17 mouse cellular contexts compared by ENCODE assay signal in the genomic region with DNA sequence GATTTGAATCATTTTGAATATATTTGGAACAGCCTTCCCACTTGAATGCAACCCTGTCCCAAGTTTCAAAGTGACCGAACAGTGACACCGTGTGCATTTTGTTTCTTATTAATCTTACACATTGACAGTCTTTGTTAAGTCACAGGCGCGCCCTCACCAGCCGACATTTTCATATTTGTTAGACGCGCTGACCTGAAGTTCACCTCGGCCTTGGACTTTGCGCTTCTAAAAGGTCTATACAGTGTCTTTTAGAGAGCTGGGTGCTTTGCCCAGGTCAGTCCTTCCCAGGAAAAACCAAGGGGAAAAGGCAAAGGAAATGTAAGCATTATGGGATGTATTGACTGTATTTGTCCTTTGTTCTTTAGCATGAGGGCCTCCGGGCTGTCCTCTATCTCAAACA. TPM values are rescaled to one million over a fixed set of nuclear protein-coding genes. Genes with fewer than 3 reads are reported as not detected.
DNase-seq lines count a peak whose midpoint lies in the region; ATAC-seq and TF ChIP-seq lines count a peak whose summit lies in the region.
"Had no signal": no experiment of that assay in that cellular context is flagged by ENCODE, and none has a peak within 500 bp of the region (broad histone marks: within the 10 kb centered on the region; RNA-seq: fewer than 3 reads in every experiment).

No protein-coding gene starts in this region.

- H3K4me2 ChIP-seq in lung, embryonic 14.5 days = peak overlapping the region; percentile 87
- peak overlapping the region; percentile 18 for H3K4me2 ChIP-seq in hindbrain, embryonic 16.5 days (ENCODE audit: low read length)
- H3K4me2 ChIP-seq in stomach, embryonic 14.5 days (replicated peaks; ENCODE audit: low read depth, low read length) = peak overlapping the region; percentile 90
- H3K4me2 ChIP-seq: forebrain, embryonic 13.5 days; heart, embryonic 13.5 days; limb, embryonic 12.5 days; midbrain, embryonic 12.5 days had no signal

- H3K9me3 ChIP-seq in lung, embryonic 14.5 days (ENCODE audit: low read depth, low read length) = no peaks in the 10 kb centered on the region
- H3K9me3 ChIP-seq in hindbrain, embryonic 16.5 days (ENCODE audit: control insufficient read depth, low read length) = no peaks in the 10 kb centered on the region
- no peaks in the 10 kb centered on the region for H3K9me3 ChIP-seq in stomach, embryonic 14.5 days (ENCODE audit: control insufficient read depth, low read depth, low read length)
- H3K9me3 ChIP-seq: forebrain, embryonic 13.5 days; heart, embryonic 13.5 days; limb, embryonic 12.5 days; midbrain, embryonic 12.5 days had no signal

- DNase-seq in lung, embryonic 14.5 days = peak; percentile 77
- DNase-seq in lung, adult 2 months = no peak
- peak; percentile 48 for DNase-seq in kidney, postnatal 10 days
- DNase-seq in heart, adult 11 months = no peak
- DNase-seq in cerebellum, postnatal 14 days = no peak
- DNase-seq in right cerebral cortex, postnatal 36 days (ENCODE audit: low spot score in 2 of 2) = no peak
- DNase-seq: adrenal gland, postnatal 14 days; gastrocnemius, adult 2 months; lung, postnatal 10 days; right cerebral cortex, postnatal 14 days had no signal

- ATAC-seq in lung, embryonic 14.5 days (ENCODE audit: insufficient read depth) = no peak
- no peak for ATAC-seq in hindbrain, embryonic 16.5 days
- ATAC-seq in stomach, embryonic 14.5 days (ENCODE audit: insufficient number of reproducible peaks, insufficient read depth, low FRiP score, low read depth) = no peak
- ATAC-seq: forebrain, embryonic 13.5 days had no signal

- no peak for TF ChIP-seq CTCF in lung, embryonic 14.5 days (IDR thresholded peaks at IDR 0.05; ENCODE audit: low read depth)
- no peak for TF ChIP-seq CTCF in lung, adult 2 months (IDR thresholded peaks at IDR 0.05; ENCODE audit: insufficient read depth, low read length)

- WGBS in lung, embryonic 14.5 days = 5% methylated on average over 10 of the region's 10 CpGs
- 36% methylated on average over 10 of the region's 10 CpGs for WGBS in lung, adult 2 months
- WGBS in hindbrain, embryonic 16.5 days = 7% methylated on average over 10 of the region's 10 CpGs
- 10% methylated on average over 10 of the region's 10 CpGs for WGBS in stomach, embryonic 14.5 days

- H3K27me3 ChIP-seq in lung, embryonic 14.5 days (ENCODE audit: insufficient read depth, low read length) = peaks cover 25% of the 10 kb centered on the region
- H3K27me3 ChIP-seq in hindbrain, embryonic 16.5 days (replicated peaks; ENCODE audit: control insufficient read depth, insufficient read depth, low read length) = peaks cover 49% of the 10 kb centered on the region
- no peaks in the 10 kb centered on the region for H3K27me3 ChIP-seq in stomach, embryonic 14.5 days (ENCODE audit: control insufficient read depth, insufficient read depth, low read length)

- peaks cover 7% of the 10 kb centered on the region; the same call in 1 of the 2 replicates for H3K36me3 ChIP-seq in lung, embryonic 14.5 days (ENCODE audit: insufficient read depth)
- no peaks in the 10 kb centered on the region for H3K36me3 ChIP-seq in hindbrain, embryonic 16.5 days (ENCODE audit: control insufficient read depth, insufficient read depth, low read length)
- no peaks in the 10 kb centered on the region for H3K36me3 ChIP-seq in stomach, embryonic 14.5 days (ENCODE audit: control insufficient read depth, insufficient read depth, low read length)
- H3K36me3 ChIP-seq: G1E; heart, embryonic 13.5 days; midbrain, embryonic 12.5 days had no signal

- no peak for TF ChIP-seq POLR2A in lung, adult 2 months (IDR thresholded peaks at IDR 0.05; ENCODE audit: borderline replicate concordance, extremely low read depth, low read depth, low read length)

- peaks cover 17% of the 10 kb centered on the region for H3K4me1 ChIP-seq in lung, embryonic 14.5 days (ENCODE audit: insufficient read depth)
- H3K4me1 ChIP-seq in lung, adult 2 months (ENCODE audit: control insufficient read depth, insufficient read depth, low read length) = peaks cover 10% of the 10 kb centered on the region
- H3K4me1 ChIP-seq in hindbrain, embryonic 16.5 days (ENCODE audit: control insufficient read depth, insufficient read depth, low read depth, low read length) = no peaks in the 10 kb centered on the region; the same call in none of the 2 replicates
- peaks cover 43% of the 10 kb centered on the region for H3K4me1 ChIP-seq in stomach, embryonic 14.5 days (ENCODE audit: control insufficient read depth, insufficient read depth, low read length)

- H3K9ac ChIP-seq in lung, embryonic 14.5 days = peak overlapping the region; percentile 46
- H3K9ac ChIP-seq in hindbrain, embryonic 16.5 days (ENCODE audit: low read depth, low read length) = no peak overlapping the region; the same call in 1 of the 2 replicates
- H3K9ac ChIP-seq in stomach, embryonic 14.5 days (replicated peaks; ENCODE audit: low read depth, low read length) = peak overlapping the region; percentile 22
- H3K9ac ChIP-seq: forebrain, embryonic 13.5 days; heart, embryonic 13.5 days; limb, embryonic 12.5 days; midbrain, embryonic 12.5 days had no signal

- H3K4me3 ChIP-seq in lung, embryonic 14.5 days (ENCODE audit: low read depth, low read length) = peak overlapping the region; percentile 10; the same call in 1 of the 2 replicates
- no peak overlapping the region for H3K4me3 ChIP-seq in lung, adult 2 months (replicated peaks; ENCODE audit: extremely low read depth, low read depth, low read length)
- H3K4me3 ChIP-seq in hindbrain, embryonic 16.5 days (ENCODE audit: low read length) = peak overlapping the region; percentile 4; the same call in 1 of the 2 replicates
- H3K4me3 ChIP-seq in stomach, embryonic 14.5 days (ENCODE audit: low read depth, low read length) = no peak overlapping the region; the same call in 1 of the 2 replicates
- H3K4me3 ChIP-seq: forebrain, embryonic 13.5 days; gastrocnemius, adult 2 months; heart, embryonic 13.5 days; limb, embryonic 12.5 days; midbrain, embryonic 12.5 days had no signal

- H3K27ac ChIP-seq in lung, embryonic 14.5 days (ENCODE audit: low read depth) = peak overlapping the region; percentile 83
- peak overlapping the region; percentile 44 for H3K27ac ChIP-seq in hindbrain, embryonic 16.5 days (ENCODE audit: low read depth, low read length)
- peak overlapping the region; percentile 97 for H3K27ac ChIP-seq in stomach, embryonic 14.5 days (ENCODE audit: low read length)
- H3K27ac ChIP-seq: forebrain, embryonic 13.5 days; gastrocnemius, adult 2 months; heart, embryonic 13.5 days; limb, embryonic 12.5 days; midbrain, embryonic 12.5 days had no signal

RNA-seq across cellular contexts. Expression of a gene that starts 3.1 kb away (rescaled TPM):
- polyA plus RNA-seq in lung, embryonic 14.5 days (2014; fragmentation: Nextera tagmentation; extraction: Ambion mirVana) = 7.0 and 7.7 TPM in 2 replicates
- 5.7 and 8.4 TPM in 2 replicates for polyA plus RNA-seq in lung, adult 2 months (2012; rRNA removed)
- polyA plus RNA-seq in hindbrain, embryonic 16.5 days (2015; fragmentation: Nextera tagmentation; extraction: Ambion mirVana) = 5.6 and 8.8 TPM in 2 replicates
- polyA plus RNA-seq in stomach, embryonic 14.5 days (2014; fragmentation: Nextera tagmentation; extraction: Ambion mirVana) = 6.7 and 6.8 TPM in 2 replicates
- polyA plus RNA-seq: forebrain, embryonic 13.5 days; G1E; midbrain, embryonic 12.5 days had no signal

RNA-seq across cellular contexts. Expression of a gene that starts 9.7 kb away (rescaled TPM):
- 58.3 and 58.5 TPM in 2 replicates for polyA plus RNA-seq in lung, embryonic 14.5 days (2014; fragmentation: Nextera tagmentation; extraction: Ambion mirVana)
- 29.1 and 46.9 TPM in 2 replicates for polyA plus RNA-seq in lung, adult 2 months (2012; rRNA removed)
- 85.9 and 106 TPM in 2 replicates for polyA plus RNA-seq in hindbrain, embryonic 16.5 days (2015; fragmentation: Nextera tagmentation; extraction: Ambion mirVana)
- polyA plus RNA-seq in stomach, embryonic 14.5 days (2014; fragmentation: Nextera tagmentation; extraction: Ambion mirVana) = 24.4 and 27.1 TPM in 2 replicates
- polyA plus RNA-seq: forebrain, embryonic 13.5 days; G1E; midbrain, embryonic 12.5 days had no signal

RNA-seq across cellular contexts. Expression of a gene that starts 13.8 kb away (rescaled TPM):
- polyA plus RNA-seq in lung, embryonic 14.5 days (2014; fragmentation: Nextera tagmentation; extraction: Ambion mirVana) = 4.0 and 5.1 TPM in 2 replicates
- 1.7 and 2.3 TPM in 2 replicates for polyA plus RNA-seq in lung, adult 2 months (2012; rRNA removed)
- 9.4 and 9.9 TPM in 2 replicates for polyA plus RNA-seq in hindbrain, embryonic 16.5 days (2015; fragmentation: Nextera tagmentation; extraction: Ambion mirVana)
- polyA plus RNA-seq in stomach, embryonic 14.5 days (2014; fragmentation: Nextera tagmentation; extraction: Ambion mirVana) = 3.4 TPM in 2 replicates
- polyA plus RNA-seq: forebrain, embryonic 13.5 days; G1E; midbrain, embryonic 12.5 days had no signal

RNA-seq across cellular contexts. Expression of a gene that starts 17.4 kb away (rescaled TPM):
- 2.3 and 2.6 TPM in 2 replicates for polyA plus RNA-seq in lung, embryonic 14.5 days (2014; fragmentation: Nextera tagmentation; extraction: Ambion mirVana)
- polyA plus RNA-seq in lung, adult 2 months (2012; rRNA removed) = 0.26 and 0.31 TPM in 2 replicates
- 3.4 and 3.6 TPM in 2 replicates for polyA plus RNA-seq in hindbrain, embryonic 16.5 days (2015; fragmentation: Nextera tagmentation; extraction: Ambion mirVana)
- 4.4 and 4.7 TPM in 2 replicates for polyA plus RNA-seq in stomach, embryonic 14.5 days (2014; fragmentation: Nextera tagmentation; extraction: Ambion mirVana)
- polyA plus RNA-seq: forebrain, embryonic 13.5 days; G1E; midbrain, embryonic 12.5 days had no signal

RNA-seq across cellular contexts. Expression of a gene that starts 18.4 kb away (rescaled TPM):
- polyA plus RNA-seq in lung, embryonic 14.5 days (2014; fragmentation: Nextera tagmentation; extraction: Ambion mirVana) = 10.3 and 11.3 TPM in 2 replicates
- 12.8 and 13.4 TPM in 2 replicates for polyA plus RNA-seq in lung, adult 2 months (2012; rRNA removed)
- polyA plus RNA-seq in hindbrain, embryonic 16.5 days (2015; fragmentation: Nextera tagmentation; extraction: Ambion mirVana) = 12.9 and 13.9 TPM in 2 replicates
- 15.5 and 16.0 TPM in 2 replicates for polyA plus RNA-seq in stomach, embryonic 14.5 days (2014; fragmentation: Nextera tagmentation; extraction: Ambion mirVana)
- polyA plus RNA-seq: forebrain, embryonic 13.5 days; G1E; midbrain, embryonic 12.5 days had no signal

Comparison
In these comparisons a context has a peak if more than half of its experiments do, and no peak if none do; other contexts are left out.
1. DNase-seq: peak in lung, embryonic 14.5 days (single experiment) and kidney, postnatal 10 days (single experiment); none in lung, adult 2 months (single experiment), heart, adult 11 months (single experiment), cerebellum, postnatal 14 days (0 of 2) and right cerebral cortex, postnatal 36 days (0 of 2).
2. H3K4me3 ChIP-seq: peak in lung, embryonic 14.5 days (single experiment) and hindbrain, embryonic 16.5 days (single experiment); none in lung, adult 2 months (single experiment) and stomach, embryonic 14.5 days (single experiment).
3. H3K27ac ChIP-seq: peak in every context shown above with its lines; median percentile 97 in stomach, embryonic 14.5 days; 83 in lung, embryonic 14.5 days; 44 in hindbrain, embryonic 16.5 days.
4. H3K4me2 ChIP-seq: peak in every context shown above with its lines; median percentile 90 in stomach, embryonic 14.5 days; 87 in lung, embryonic 14.5 days; 18 in hindbrain, embryonic 16.5 days.